Mouse (Mus musculus) lung, adult 2 months (tissue): ENCODE measurements around the gene Thumpd3.

ENCODE experiments used
- CTCF ChIP-seq: fragments of 200-500 bp; IDR thresholded peaks from 2 replicates; pipeline ENCODE4 v1.5.1; 2011; ENCODE audit warnings: mild to moderate bottlenecking, low read length, control low read depth; ENCODE audit not compliant: insufficient read depth
- POLR2A ChIP-seq: fragments of 200-500 bp; IDR thresholded peaks from 2 replicates; pipeline ENCODE4 v1.6.1; 2011; ENCODE audit warnings: low read depth, mild to moderate bottlenecking, control low read depth, low read length, borderline replicate concordance; ENCODE audit errors: extremely low read depth

DNA sequence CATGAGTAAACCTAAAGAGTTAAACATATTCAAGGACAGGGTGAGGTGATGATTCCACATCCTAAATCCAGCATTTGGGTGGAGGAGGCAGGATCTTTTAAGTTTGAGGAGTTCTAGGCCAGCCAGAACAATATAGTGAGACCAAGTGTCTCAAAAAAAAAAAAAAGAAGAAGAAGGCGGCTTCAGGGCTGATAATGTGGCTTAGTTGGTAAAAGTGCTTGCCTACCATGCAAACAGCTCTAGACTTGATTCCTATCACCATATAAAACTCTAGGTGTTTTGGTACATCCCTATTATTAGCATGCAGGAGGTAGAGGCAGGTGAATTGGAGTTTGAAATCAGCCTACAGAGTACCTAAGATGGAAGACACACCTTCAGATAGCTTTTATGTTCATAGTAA is 49.5 kb downstream of the Thumpd3 start:
- TF ChIP-seq CTCF (no peak), POLR2A (no peak)
